In genomic region chr1:187307335-187307734, GRCm38 (mm10) we compare ENCODE assay signal across 24 mouse cellular contexts.
DNase-seq lines count a peak whose midpoint lies in the region; ATAC-seq lines count a peak whose summit lies in the region.
"Had no signal": no experiment of that assay in that cellular context is flagged by ENCODE, and none has a peak within 500 bp of the region (broad histone marks: within the 10 kb centered on the region; RNA-seq: fewer than 3 reads in every experiment).

No protein-coding gene starts in this region.

- 0 out of 2 replicates have a peak overlapping the region, but pooled peaks have one; percentile 2 for H3K27ac ChIP-seq in heart, embryonic 12.5 days (ENCODE audit: poor library complexity, severe bottlenecking)
- H3K27ac ChIP-seq in heart, embryonic 15.5 days = peak overlapping the region; percentile 33; the same call in 1 of the 2 replicates
- 0 out of 2 replicates have a peak overlapping the region, but pooled peaks have one; percentile 50 for H3K27ac ChIP-seq in hindbrain, embryonic 10.5 days
- no peak overlapping the region for H3K27ac ChIP-seq in hindbrain, embryonic 13.5 days
- H3K27ac ChIP-seq: embryonic facial prominence, embryonic 12.5 days; embryonic facial prominence, embryonic 15.5 days; gastrocnemius, adult 2 months; heart, adult 2 months; hindbrain, embryonic 15.5 days had no signal

- no peak overlapping the region for H3K9ac ChIP-seq in heart, embryonic 12.5 days
- no peak overlapping the region for H3K9ac ChIP-seq in heart, embryonic 15.5 days
- no peak overlapping the region for H3K9ac ChIP-seq in hindbrain, embryonic 13.5 days
- H3K9ac ChIP-seq: embryonic facial prominence, embryonic 12.5 days; embryonic facial prominence, embryonic 15.5 days; forebrain, postnatal 0 days; hindbrain, embryonic 15.5 days had no signal

- peaks cover 26% of the 10 kb centered on the region for H3K4me1 ChIP-seq in heart, embryonic 12.5 days (replicated peaks)
- H3K4me1 ChIP-seq in heart, embryonic 15.5 days (replicated peaks) = peaks cover 17% of the 10 kb centered on the region
- 0 out of 2 replicates have a peak, but pooled peaks cover 8% of the 10 kb centered on the region for H3K4me1 ChIP-seq in hindbrain, embryonic 10.5 days (replicated peaks)
- H3K4me1 ChIP-seq in hindbrain, embryonic 13.5 days (replicated peaks) = peaks cover 5% of the 10 kb centered on the region
- H3K4me1 ChIP-seq: embryonic facial prominence, embryonic 12.5 days; embryonic facial prominence, embryonic 15.5 days; hindbrain, embryonic 15.5 days had no signal

- intact Hi-C loops in heart, postnatal 14 days (cut with DNase I) = no loop called here
- intact Hi-C loops in heart, postnatal 25 days (cut with DNase I) = no loop called here

- H3K27me3 ChIP-seq in heart, embryonic 12.5 days (replicated peaks) = no peaks in the 10 kb centered on the region
- no peaks in the 10 kb centered on the region for H3K27me3 ChIP-seq in heart, embryonic 15.5 days
- no peaks in the 10 kb centered on the region for H3K27me3 ChIP-seq in hindbrain, embryonic 10.5 days (ENCODE audit: insufficient read depth, poor library complexity, severe bottlenecking)
- no peaks in the 10 kb centered on the region for H3K27me3 ChIP-seq in hindbrain, embryonic 13.5 days
- H3K27me3 ChIP-seq: embryonic facial prominence, embryonic 12.5 days; embryonic facial prominence, embryonic 15.5 days; hindbrain, embryonic 15.5 days had no signal

- WGBS in heart, embryonic 12.5 days = 58% methylated on average over 4 of the region's 4 CpGs
- 53% methylated on average over 4 of the region's 4 CpGs for WGBS in heart, embryonic 15.5 days
- WGBS in hindbrain, embryonic 10.5 days = 88% methylated on average over 4 of the region's 4 CpGs
- WGBS in hindbrain, embryonic 13.5 days = 94% methylated on average over 4 of the region's 4 CpGs

- no peak overlapping the region for H3K4me2 ChIP-seq in heart, embryonic 12.5 days
- no peak overlapping the region for H3K4me2 ChIP-seq in heart, embryonic 15.5 days
- H3K4me2 ChIP-seq in hindbrain, embryonic 13.5 days = no peak overlapping the region
- H3K4me2 ChIP-seq: embryonic facial prominence, embryonic 12.5 days; embryonic facial prominence, embryonic 15.5 days; hindbrain, embryonic 15.5 days had no signal

- H3K9me3 ChIP-seq in heart, embryonic 12.5 days (replicated peaks) = no peaks in the 10 kb centered on the region
- no peaks in the 10 kb centered on the region for H3K9me3 ChIP-seq in heart, embryonic 15.5 days (replicated peaks)
- H3K9me3 ChIP-seq in hindbrain, embryonic 10.5 days = no peaks in the 10 kb centered on the region
- no peaks in the 10 kb centered on the region for H3K9me3 ChIP-seq in hindbrain, embryonic 13.5 days
- H3K9me3 ChIP-seq: embryonic facial prominence, embryonic 12.5 days; embryonic facial prominence, embryonic 15.5 days; hindbrain, embryonic 15.5 days had no signal

- no peaks in the 10 kb centered on the region for H3K36me3 ChIP-seq in heart, embryonic 12.5 days
- H3K36me3 ChIP-seq in heart, embryonic 15.5 days = no peaks in the 10 kb centered on the region
- peaks cover 17% of the 10 kb centered on the region for H3K36me3 ChIP-seq in hindbrain, embryonic 10.5 days
- peaks cover 3% of the 10 kb centered on the region; the same call in 1 of the 2 replicates for H3K36me3 ChIP-seq in hindbrain, embryonic 13.5 days
- H3K36me3 ChIP-seq: hindbrain, embryonic 15.5 days had no signal

- peak; percentile 57; the same call in 1 of the 2 replicates for ATAC-seq in heart, embryonic 12.5 days (ENCODE audit: insufficient number of reproducible peaks, low FRiP score)
- ATAC-seq in heart, embryonic 15.5 days (replicated peaks; ENCODE audit: insufficient number of reproducible peaks, insufficient read depth, low FRiP score, low read depth) = peak; percentile 57; the same call in 1 of the 2 replicates
- no peak for ATAC-seq in hindbrain, embryonic 13.5 days (ENCODE audit: low FRiP score)
- ATAC-seq: CD4-positive, CD25-positive, alpha-beta regulatory T cell, adult 4 months; forebrain, embryonic 14.5 days; forebrain, postnatal 0 days; intestine, postnatal 0 days had no signal

- no peak overlapping the region for H3K4me3 ChIP-seq in heart, embryonic 12.5 days
- no peak overlapping the region for H3K4me3 ChIP-seq in heart, embryonic 15.5 days
- no peak overlapping the region for H3K4me3 ChIP-seq in hindbrain, embryonic 10.5 days
- H3K4me3 ChIP-seq in hindbrain, embryonic 13.5 days = no peak overlapping the region
- H3K4me3 ChIP-seq: embryonic facial prominence, embryonic 12.5 days; embryonic facial prominence, embryonic 15.5 days; gastrocnemius, adult 2 months; heart, adult 2 months; hindbrain, embryonic 15.5 days had no signal

- no peak for DNase-seq in heart, postnatal 14 days
- DNase-seq in heart, postnatal 25 days (ENCODE audit: low spot score) = no peak
- DNase-seq in hindbrain, embryonic 10.5 days (ENCODE audit: low spot score) = no peak
- no peak for DNase-seq in layer of hippocampus, adult 18-20 months (ENCODE audit: low spot score in 2 of 2)
- DNase-seq: adrenal gland, adult 2 months; adrenal gland, postnatal 14 days; cerebellum, adult 11 months; cerebellum, adult 2 months; cerebellum, adult 9-11 months; cerebellum, postnatal 25 days; forebrain, postnatal 0 days; gastrocnemius, adult 2 months; gastrocnemius, postnatal 14 days; heart, adult 2 months; kidney, adult 2 months had no signal
